Mouse (Mus musculus) heart, postnatal 36 days (tissue): ENCODE results near the gene Eif3g. TPM values are rescaled to one million over a fixed set of nuclear protein-coding genes. Genes with fewer than 3 reads are reported as not detected.

ENCODE experiments used
- DNase-seq, 2 experiments: peaks; one replicate each; pipeline ENCODE4 v3.0.0; 2021 to 2022
- intact Hi-C: fragments of 180-260 bp; cut with DNase I; formaldehyde crosslinking; loops from one replicate; pipeline ENCODE4 v1.15.1; 2025
- total RNA-seq, 2 experiments: library from RNA; stranded (reverse); gene quantifications; 2 replicates each; pipeline ENCODE4 v1.2.3; 2021

Eif3g gene
- total RNA-seq, 2 experiments from 2014 or later, result 104 to 117 TPM

DNA sequence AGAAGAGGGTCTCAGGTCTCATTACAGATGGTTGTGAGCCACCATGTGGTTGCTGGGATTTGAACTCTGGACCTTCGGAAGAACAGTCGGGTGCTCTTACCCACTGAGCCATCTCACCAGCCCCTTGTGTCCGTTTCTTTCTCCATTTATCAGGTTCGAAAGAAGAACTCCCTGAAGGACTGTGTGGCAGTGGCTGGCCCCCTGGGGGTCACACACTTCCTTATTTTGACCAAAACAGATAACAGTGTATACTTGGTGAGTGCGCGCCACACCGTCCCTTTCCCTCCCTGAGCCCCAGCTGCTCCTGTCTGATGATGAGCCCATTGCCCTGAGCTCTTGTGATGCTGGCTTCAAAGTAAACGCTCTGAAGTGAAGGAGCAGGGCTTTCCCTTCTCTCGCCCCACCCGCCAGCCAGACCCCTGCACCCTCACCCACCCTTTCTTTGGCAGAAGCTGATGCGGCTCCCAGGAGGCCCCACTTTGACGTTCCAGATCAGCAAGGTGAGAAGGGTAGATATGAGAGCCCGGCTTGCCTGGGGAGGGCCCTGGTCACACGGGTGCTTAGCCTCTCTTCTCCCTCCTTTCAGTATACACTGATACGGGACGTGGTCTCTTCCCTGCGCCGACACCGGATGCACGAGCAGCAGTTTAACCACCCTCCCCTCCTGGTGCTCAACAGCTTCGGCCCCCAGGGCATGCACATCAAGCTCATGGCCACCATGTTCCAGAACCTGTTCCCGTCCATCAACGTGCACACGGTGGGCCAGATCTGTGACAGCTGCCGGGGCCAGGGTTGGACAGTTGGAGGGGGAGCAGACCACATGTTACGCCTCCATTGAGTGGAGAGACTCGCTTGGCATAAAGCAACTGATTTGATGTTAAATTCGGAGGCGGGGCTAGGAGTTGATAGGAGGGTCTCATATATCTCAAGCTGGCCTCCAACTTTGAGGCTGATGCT lies 9.0 kb downstream of the Eif3g start:
- no peak for DNase-seq
- intact Hi-C loops, result no loop called here

DNA sequence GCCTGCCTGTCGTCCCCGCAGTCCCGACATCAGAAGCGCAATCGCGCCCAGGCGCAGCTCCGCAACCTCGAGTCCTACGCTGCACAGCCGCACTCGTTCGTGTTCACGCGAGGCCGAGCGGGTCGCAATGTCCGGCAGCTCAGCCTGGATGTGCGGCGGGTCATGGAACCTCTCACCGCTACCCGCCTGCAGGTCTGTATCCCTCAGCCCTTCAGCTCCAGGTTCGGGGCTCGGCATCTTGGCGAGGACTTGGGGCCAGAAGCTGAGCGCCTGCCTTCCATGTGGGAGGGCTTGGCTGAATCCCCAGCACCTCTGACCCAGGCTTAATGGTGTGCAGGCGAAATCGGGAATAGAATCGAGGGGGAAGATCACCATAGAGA lies 10.0 kb downstream of the Eif3g start:
- no peak for DNase-seq
- intact Hi-C loops, result no loop called here

DNA sequence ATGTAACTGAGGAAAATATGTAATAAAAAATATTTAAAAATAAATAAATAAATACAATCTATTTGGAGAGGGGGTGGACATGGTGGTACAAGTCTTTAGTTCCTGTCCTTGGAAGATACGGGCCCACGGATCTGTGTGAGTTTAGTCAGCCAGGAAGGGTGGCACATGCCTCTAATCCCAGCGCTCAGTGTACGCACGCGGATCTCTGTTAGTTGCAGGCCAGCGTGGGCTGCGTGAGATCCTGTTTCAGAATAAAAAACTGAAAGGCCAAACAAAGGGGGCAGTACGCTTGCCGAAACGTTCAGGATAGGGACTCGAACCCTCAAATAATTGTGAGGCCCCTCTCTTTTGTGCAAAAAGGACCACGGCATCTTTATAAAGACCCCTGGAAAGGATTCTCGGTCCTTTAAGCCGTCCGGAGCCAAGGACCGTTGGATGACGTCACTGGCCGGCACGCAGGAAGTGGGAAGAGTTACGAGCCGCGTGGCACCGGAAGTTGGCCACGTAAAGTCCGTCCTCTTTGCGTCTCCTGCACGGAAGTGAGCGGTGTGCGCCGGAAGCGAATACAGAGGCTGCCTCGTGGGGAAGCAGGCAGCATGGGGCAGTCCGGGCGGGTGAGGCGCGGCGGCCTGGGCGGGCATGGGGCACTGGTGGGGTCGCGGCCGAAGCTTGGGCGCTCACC lies 10.6 kb downstream of the Eif3g start, which contains the start of gene Ppan:
Ppan (plus strand) TSS at position 472 of the 682 bp plus-strand sequence.
- intact Hi-C loops, result no loop called here
- peak; percentile 93 for DNase-seq

DNA sequence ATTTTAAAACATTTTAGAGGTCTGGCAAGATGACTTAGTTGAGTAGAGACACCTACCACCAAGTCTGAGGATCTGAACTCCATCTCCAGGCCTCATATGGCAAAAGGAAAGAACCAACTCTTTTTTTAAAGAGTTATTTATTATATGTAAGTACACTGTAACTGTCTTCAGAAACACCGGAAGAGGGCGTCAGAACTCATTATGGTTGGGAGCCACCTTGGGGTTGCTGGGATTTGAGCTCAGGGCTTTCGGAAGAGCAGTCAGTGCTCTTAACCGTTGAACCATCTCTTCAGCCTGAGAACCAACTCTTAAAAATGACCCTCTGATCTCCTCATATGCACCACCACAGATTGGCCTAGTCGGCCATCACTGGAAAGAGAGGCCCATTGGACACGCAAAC lies 11.2 kb downstream of the Eif3g start:
- intact Hi-C loops, result no loop called here
- no peak for DNase-seq

DNA sequence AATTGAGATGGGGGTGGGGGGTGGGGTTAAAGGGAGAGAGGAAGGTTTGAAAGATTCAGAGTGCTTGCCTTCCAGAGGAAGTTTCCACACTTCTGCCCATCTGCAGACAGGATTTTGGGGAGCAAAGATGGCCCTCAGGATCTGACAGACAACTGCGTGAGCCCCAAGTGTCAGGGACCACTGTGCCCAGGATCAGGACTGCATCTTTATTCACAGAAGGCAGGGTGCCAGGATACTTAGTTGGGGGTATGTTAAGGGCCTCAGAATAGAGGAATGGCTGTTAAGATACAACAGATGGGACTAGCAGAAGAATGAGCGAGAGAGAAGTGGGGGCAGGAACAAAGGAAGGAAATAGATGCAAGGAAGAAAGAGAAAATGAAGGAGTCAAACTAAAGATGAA lies 11.9 kb downstream of the Eif3g start:
- intact Hi-C loops, result loop anchor here (1.0 kb wide), 1 partner anchor 8 kb away; no protein-coding TSS in a partner anchor
- no peak for DNase-seq

DNA sequence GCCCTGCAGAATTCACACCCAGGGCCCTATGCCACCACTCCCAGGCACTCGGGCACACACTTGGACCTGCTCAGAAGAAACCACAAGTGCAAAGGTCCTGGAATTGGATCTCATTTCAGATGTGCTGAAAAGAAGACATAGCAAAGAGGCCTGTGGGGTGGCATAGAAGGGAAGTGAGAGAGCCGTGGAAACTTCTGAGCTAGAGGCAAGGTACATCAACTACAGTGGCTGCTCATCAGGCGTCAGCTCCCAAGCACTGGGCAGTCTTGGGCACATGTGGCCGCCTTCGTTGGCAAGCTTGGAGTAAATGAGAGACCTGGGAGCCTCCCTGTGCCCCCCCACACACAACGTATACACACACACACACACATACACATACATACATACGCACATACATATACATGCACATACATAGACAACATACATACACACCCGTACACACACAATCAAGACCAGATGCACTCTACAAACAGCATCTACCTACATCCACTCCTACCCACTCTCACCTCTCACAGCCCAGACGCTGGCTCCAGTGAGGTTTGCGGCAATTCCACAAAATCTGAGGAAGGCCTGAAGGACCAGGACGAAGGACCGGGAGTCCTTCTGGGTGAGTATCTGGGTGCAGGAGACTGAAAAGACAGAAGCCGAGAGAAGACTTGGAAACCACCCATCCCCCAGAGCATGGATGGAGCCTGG lies 19.2 kb downstream of the Eif3g start, which contains the start of gene Angptl6:
Angptl6 (minus strand) TSS at position 631 of the 696 bp plus-strand sequence.
- intact Hi-C loops, result no loop called here
- DNase-seq, result no peak

DNA sequence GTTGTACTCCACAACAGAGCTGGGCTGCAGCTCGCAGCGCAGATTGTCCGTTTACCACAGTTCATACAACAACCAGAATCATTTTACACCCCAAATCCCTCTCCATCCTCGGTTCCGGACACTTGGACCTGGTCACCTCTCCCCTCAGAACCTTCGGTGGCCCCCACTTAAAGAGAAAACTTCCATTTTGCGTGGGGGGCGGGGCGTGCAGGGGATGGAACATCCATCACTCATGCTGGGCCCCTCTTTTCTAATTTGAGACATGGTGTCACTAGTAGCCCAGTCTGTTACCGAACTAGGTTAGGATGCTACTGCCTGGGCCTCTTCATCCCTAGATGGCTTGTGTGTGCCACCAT lies 19.7 kb downstream of the Eif3g start:
- intact Hi-C loops, result loop anchor here (1.0 kb wide), 1 partner anchor 8 kb away; no protein-coding TSS in a partner anchor
- DNase-seq, result no peak

DNA sequence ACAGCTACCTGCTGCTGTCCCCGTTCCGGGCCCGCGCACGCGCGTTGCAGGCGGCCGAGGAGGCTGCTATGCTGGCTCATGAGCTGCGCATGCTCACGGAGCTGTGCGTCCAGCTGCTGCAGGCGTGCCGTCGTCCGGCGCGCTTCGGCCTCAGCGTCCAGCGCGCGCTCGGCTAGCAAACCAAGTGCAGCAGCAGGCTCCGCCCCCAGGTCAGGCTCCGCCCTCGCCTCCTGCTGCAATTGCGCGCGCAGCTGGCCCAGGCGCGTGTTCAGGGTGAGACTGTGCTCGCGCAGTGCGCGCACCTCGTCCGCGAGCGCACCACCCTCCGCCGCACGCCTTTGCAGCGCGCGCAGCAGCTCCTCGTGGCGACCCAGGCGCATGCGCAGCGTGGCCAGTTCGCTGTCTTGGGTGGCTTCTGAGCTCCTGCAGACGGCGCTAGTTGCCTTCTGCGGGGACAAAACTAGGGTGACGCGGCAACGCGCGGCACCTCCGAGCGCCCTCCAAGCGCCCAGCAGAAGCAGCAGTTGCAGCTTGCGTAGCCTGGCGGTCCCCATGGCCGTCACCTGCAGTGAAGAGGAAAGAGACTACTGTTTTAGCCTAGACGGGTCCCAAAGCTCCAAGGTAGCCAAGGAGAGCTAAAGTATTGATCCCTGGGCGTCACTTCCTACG lies 20.2 kb downstream of the Eif3g start:
- intact Hi-C loops, result loop anchor here (1.0 kb wide), 1 partner anchor 8 kb away; no protein-coding TSS in a partner anchor
- DNase-seq, result peak; percentile 99 to 100

DNA sequence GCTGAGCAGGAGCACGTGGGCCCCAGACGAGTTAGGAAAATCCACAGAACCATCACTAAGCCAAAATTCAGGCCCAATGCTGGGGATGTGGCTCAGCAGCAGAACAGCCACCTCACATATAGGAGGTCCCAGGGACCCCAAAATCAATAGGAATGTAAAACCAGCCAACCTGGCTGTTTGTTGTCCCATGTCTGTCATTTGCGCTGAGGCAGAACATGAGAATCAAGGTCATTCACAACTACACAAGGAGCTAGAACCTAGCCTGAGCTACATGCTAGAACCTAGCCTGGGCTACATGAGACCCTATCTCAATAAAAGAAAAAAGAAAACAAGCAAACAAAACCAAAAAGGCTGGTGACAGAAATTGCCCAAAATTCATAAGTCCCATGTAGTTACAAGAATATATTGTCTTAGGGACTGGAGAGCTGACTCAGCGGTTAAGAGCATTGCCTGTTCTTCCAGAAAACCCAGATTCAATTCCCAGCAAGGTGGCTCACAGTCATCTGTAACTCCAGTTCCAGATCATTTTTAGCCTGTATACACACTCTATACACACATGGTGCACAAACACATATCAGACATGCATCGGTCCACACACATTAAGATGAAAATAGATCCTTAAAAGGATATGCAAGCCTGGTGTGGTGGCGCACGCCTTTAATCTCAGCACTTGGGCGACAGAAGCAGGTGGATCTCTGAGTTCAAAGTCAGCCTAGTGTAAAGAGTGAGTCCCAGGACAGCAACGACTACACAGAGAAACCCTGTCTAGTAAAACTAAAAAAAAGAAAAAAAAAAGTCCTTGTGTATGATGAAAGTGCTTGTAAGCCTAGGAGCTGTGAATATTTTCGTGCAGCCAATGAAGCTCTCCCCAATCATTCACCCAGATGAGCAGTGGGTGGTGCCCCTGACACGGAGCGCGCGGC lies 21.0 kb downstream of the Eif3g start:
- intact Hi-C loops, result loop anchor here (1.0 kb wide), 1 partner anchor 9 kb away; no protein-coding TSS in a partner anchor
- DNase-seq, result no peak

DNA sequence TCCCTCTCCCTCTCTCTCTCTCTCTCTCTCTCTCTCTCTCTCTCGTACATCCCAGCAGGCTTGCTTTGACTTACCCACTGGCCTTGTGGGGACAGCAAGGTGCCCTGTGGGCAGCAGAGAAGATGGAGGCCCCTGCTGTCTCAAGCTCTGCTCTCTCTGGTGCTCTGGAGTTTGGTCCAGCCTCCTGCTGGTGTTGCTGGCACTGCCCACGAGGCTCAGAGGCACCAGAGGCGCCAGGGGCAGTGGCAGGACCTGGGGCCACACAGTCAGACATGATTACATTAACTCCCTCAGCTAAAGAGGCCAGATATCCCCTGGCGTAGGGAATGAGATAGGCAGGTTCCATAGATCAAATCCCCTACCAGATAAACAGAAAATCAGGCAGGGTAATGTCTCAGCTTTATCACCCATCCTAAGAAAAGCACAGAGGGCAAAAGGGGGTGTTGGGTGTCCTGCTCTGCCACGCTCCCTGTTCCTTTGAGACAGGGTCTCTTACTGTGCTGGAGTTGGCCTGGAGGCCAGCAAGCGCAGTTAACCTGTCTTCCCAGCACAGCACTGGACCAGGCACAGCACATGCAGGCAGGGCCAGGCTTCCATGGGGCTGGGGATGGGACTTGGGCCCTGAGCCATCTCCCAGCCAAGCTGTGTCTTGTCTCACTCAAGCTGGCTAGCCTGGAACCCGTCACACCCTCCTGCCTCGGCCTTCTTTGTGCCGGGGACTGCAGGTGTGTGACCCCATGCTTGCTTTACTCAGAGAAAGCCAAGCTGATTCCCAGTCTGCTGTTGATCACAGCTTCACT lies 21.9 kb downstream of the Eif3g start:
- intact Hi-C loops, result no loop called here
- DNase-seq, result no peak

DNA sequence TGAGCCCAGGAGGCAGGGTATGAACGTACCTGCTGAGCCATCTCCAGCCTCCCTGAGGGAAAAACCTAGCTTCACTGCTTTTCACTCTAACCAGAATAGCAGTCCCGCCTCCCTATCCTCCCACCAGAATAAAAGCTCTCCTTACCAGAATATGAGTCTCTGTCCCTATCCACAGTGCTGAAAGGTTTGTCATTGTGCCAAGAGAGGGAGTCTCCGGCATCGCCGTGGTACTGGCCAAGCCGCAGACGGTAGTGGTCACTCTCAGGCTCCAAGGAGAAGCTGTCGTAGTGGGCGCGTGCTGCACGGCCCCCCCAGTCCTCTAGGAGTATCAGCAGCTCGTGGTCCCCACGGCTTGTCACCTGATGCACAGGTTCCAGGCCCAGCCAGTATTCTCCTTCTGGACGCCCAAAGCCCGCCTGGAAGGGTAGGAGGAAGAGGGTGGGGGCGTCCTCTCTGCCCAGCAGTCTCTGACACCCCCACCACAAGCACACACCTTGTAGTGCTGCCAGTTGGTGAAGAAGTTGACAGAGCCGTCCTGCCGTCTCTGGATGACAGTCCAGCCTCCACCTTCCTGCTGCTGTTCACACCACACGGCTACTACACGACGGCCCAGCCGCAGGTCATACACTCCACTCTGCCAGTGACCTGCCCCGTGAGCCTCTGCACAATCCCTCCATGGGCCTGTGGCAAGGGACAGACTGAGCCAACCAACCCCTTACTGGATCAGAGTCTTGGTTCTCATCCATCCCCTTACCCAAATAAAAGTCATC lies 23.2 kb downstream of the Eif3g start:
- intact Hi-C loops, result no loop called here

DNA sequence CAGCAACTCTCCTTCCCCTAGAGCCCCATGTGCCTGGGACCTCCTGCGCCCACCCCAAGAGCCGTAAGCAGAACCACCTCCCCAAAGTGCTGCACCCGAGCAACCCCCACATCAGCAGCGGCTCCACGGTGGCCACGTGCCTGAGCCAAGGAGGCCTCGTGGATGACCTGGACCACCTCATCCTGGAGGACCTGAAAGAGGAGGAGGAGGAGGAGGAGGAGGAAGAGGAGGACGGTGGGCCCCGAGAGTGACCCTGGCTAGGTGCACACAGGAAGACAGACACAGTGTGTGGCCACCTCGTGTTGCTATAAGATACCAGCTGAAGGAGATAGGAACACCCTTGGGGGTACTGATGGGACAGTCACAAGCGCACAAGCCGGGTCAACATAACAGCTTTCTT lies 24.9 kb downstream of the Eif3g start:
- intact Hi-C loops, result no loop called here

More for the DNA sequence above, 23.2 kb downstream of the Eif3g start:
- DNase-seq, result no peak

DNA sequence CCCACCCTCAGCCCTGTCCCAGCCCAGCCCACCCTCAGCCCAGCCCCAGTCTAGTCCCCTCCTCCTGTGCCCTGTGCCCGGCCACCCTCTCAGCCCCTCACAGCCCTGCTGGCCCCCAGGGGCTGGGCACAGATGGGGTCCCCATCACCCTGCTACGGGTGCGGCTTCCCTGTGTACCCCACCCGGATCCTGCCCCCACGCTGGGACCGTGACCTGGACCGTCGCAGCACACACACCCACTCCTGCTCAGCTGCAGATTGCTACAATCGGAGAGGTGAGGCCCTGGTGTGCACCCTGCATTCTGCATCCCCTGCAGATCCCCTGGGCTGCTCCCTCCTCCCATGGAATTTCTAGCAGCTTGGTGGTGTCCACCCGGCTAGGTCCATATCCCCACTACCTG lies 25.4 kb downstream of the Eif3g start:
- intact Hi-C loops, result no loop called here
- DNase-seq, result no peak

More for the DNA sequence above, 24.9 kb downstream of the Eif3g start:
- DNase-seq, result no peak

DNA sequence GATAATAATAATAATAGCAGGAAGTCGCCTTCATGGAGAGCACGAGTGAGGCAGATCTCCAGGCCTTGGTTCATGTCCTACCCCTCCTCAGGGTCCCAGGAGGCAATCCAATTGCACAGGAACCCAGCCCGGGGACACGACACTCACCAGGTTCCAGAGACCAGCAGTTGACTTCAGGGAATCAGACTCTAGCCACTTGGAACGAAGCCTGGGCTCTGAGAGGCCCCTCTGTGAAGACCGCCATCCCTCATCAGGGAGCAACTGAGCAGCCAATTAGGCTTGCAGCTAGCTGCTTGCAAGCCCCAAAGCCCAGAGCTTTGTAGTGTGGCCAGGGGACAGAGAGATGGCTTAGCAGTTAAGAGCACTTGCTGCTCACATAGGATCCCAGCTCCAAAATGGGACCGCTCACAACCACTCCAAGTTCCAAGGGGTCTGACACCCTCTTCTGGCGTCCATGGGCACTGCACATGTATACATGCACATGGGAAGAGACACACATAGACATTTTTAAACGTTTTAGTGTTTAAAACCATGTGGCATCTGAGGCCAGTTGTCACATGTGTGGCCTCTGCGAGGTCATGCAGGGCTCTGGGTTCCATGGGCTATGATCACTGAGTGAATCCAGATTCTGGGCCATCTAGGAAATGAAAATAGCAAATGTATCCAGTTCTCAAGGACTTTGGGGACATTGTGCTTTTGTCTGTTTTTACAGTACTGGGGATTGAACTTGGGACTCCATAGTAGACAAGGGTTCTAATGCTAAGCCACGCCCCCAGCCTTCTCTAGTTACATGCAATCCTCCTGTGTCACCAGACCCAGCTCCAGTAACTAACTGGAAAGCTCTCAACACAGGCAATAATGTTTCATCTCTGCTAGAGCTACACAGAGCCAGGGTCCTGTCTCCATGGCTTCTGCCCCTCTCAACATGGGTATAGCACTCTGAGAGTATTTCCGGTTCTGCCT lies 27.9 kb downstream of the Eif3g start:
- no peak for DNase-seq
- intact Hi-C loops, result no loop called here

DNA sequence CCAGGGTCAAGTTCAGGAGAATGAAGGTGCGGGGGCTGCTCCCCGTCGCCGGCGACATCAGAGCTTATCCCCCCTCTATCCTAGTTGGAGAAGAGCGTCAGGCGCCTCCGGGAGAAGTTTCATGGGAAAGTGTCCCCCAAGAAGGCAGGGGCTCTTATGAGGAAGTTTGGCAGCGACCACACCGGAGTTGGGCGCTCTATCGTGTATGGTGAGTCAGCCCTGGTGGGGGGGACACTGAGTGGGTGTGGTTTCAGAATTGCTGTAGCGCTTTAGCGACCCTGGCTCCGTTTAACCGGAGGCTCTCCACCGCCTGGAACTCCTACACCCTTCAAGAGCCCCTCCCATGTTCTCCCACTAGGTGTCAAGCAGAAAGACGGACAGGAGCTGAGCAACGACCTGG lies 29.2 kb downstream of the Eif3g start:
- intact Hi-C loops, result no loop called here
- DNase-seq, result peak in 1 of 2 experiments; percentile 22

DNA sequence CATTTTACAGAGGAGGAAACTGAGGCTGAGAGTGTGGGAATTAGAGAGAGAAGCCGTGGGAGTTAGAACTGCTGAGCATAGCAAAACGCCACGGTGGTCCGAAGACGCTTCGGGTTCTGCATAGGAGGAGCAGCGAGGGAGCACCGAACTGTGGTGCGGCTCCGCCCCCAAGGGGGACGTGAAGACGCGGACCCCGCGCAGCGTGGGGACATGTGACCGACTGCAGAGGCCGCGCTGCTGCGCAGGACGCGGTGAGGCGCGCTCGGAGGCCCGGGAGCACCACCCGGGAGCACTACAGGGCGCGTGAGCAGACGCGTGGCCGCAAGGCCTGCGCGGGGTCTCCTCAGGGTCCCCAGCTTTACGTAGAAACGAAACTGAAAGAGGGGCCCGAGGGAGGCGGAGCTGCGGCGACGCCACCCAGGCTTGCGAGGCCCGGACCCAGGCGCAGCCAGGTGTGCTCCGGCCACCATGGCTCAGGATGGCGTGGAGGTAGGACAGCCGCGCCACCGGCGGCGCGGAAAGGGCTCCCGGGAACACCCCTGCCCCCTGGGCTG lies 29.9 kb downstream of the Eif3g start, which contains the start of gene A230050P20Rik:
A230050P20Rik (plus strand) TSS at position 195 of the 554 bp plus-strand sequence.
- peak; percentile 57 to 58 for DNase-seq
- intact Hi-C loops, result no loop called here
